Mouse (Mus musculus) right cerebral cortex, adult 18-20 months (tissue): ENCODE results near the gene Rnf213.
A peak's percentile ranks its signal among the peaks of the same experiment; 100 is the strongest.

Source experiments
- DNase-seq: peaks from one replicate; pipeline ENCODE4 v3.0.0; 2022; ENCODE audit warnings: mixed read lengths

Gene Rnf213

GRCm38 (mm10) chr11:119438776-119439175, 45.9 kb downstream of the Rnf213 start:
- no peak for DNase-seq

DNA sequence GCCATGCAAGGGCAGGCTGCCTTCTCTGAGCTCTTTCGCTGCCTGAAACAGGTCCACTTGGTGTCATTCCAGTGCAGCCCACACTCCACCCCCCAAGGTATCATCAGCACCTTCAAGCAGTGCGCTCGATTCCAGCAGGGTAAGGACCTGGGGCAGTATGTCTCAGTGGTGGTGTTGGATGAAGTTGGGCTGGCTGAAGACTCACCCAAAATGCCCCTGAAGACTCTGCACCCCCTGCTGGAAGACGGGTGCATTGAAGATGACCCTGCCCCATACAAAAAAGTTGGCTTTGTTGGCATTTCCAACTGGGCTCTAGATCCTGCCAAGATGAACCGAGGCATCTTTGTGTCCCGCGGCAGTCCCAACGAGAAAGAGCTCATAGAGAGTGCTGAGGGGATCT, 49.3 kb downstream of the Rnf213 start:
- DNase-seq = no peak

DNA sequence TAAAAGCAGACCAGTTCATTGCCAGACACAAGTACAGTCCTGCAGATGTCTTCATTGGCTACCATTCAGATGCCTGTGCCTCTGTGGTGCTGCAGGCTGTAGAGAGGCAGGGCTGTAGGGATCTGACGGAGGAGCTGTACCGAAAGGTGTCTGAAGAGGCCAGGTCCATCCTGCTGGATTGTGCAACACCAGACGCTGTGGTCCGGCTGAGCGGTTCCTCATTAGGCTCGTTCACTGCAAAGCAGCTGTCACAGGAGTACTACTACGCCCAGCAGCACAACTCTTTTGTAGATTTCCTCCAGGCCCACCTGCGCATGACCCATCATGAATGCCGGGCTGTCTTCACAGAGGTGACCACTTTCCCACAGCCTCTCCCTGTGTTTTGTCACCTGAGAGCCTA, 50.5 kb downstream of the Rnf213 start:
- no peak for DNase-seq

- DNase-seq = no peak
These were observed 63.2 kb downstream of the Rnf213 start for GRCm38 (mm10) chr11:119456097-119456496.

- DNase-seq = no peak
These were observed 85.0 kb downstream of the Rnf213 start for GRCm38 (mm10) chr11:119477876-119478275.

DNA sequence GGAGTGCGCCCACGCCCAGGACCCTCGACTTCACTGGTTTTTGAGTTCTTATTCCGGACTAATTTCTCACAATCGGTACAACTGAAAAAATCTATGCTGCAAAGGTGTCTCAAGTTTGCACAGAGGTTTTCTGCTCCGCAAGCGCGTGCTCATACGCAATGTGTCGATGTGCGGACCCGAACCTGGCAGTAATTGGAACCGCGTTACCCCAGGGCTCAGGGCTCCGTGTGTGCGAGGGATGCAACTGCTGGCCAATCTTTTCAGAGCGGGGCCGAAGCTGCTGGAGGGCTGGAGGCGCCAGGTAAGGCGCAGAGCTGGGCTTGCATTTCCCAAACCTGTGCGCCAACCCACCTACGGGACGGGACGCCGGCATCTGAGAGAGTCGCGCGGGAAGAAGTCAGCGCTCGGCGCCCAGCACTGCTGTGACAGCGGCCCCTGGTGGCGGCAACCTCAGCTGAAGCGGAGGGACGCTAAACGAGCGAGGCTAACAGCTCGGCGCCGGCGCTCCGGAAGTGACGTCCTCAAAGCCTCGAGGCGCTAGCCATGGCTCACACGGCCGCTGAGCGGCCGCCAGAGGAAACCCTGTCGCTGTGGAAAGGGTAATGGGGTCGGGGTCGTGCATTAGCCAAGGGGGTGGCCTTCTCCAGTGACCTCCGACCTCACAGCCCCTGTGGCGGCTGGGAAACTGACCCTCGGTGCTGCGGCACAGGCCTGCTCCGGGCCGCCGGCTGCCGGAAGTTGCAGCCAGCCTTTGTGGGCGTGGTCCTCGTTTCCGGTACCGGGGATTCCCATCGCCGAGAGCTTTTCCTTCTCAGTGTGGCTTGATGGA, 98.2 kb downstream of the Rnf213 start, which contains the start of gene Endov:
Gene Endov, plus strand, starts transcription at position 487 of the 829 bp plus-strand sequence.
- DNase-seq = peak; percentile 98

DNA sequence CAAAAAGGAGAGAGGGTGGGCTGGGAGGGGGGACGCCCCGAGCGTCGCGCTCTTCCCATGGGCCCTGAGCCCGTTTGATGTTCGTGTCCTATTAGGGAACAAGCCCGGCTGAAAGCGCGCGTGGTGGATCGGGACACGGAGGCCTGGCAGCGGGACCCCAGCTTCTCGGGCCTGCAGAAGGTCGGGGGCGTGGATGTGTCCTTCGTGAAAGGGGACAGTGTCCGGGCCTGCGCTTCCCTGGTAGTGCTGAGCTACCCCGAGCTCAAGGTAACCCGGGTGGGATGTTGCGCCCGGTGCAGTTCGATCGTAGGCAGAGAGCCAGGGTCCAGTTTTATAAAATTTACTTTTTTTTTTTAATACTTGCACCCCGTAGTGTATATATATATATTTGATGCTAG, 98.8 kb downstream of the Rnf213 start:
- no peak for DNase-seq

GRCm38 (mm10) chr11:119492830-119493229, 99.9 kb downstream of the Rnf213 start:
- DNase-seq = no peak

- DNase-seq = no peak
These were observed 100.6 kb downstream of the Rnf213 start for GRCm38 (mm10) chr11:119493516-119493915.

DNA sequence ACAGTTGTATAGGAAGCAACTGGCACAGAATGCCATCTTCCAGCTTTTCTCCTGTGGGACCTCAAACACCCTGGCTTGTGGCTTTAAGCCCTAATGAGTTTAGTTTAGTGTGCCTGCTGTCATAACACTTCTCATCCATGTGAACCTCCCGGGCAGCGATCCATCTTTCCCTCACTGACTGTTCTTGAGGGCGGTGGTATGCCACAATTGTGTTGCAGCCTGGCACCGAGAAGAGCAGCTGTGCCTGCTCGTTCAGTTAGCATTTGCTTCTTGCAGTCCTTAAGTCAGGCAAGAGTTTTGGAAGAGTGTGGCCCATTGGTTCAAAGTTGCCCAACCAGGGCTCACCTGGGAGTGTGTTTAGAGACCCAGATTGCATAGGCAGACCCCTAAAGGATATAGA, 103.2 kb downstream of the Rnf213 start:
- no peak for DNase-seq

DNA sequence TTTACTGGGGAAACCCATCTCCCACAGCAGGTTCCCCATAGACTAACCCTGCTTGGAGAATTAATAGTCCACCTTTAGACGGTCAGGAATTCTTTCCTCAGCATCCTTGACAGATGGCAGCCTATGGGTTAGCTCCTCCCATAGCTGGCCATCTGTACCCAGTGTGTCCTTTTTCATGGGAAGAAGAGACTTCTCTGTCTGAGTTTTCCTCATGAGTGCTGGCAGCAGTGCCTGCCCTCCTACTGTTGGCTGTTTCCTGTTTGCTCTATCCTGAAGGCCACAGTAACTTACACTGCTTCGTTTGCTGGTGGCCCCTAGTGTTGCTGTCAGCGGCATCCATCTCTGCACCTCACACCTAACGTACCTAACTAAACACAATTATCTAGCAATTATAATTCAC, 104.6 kb downstream of the Rnf213 start:
- no peak for DNase-seq

DNA sequence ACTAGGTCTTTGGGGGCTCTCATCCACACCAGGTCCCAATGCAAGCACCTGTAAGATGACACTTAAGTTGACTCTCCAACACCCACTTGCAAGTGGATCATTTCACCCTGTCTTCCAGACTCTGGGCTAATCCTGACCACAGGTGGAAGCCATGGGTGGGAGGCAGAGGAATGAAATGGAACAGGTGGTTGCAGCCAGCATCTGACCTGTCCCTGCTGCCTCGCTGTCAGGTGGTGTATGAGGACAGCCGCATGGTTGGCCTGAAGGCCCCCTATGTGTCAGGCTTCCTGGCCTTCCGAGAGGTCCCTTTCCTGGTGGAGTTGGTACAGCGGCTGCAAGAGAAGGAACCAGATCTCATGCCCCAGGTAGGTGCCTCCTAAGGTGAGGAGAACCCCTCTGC, 106.4 kb downstream of the Rnf213 start:
- no peak for DNase-seq

GRCm38 (mm10) chr11:119500011-119500410, 107.1 kb downstream of the Rnf213 start:
- no peak for DNase-seq

DNA sequence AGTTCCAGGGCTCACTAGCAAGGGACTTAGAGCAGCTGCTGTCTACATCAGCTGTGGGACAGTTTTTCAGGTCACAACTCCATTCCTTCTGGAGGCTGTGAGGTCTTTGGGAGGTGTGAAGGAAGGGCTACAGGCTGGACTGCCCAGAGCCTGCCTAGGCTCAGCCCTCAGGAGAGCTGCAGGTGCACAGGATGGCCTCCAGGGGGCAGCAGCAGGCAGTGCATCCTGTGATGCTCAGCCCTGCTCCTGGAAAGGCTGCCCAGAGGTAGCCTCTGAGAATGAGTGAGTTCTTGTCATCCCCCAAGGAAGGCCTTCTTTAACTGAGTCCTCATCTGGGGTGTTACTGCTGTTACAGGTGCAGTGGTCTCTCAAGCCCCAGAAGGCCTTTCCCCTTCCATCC, 110.8 kb downstream of the Rnf213 start:
- DNase-seq = peak; percentile 77

DNA sequence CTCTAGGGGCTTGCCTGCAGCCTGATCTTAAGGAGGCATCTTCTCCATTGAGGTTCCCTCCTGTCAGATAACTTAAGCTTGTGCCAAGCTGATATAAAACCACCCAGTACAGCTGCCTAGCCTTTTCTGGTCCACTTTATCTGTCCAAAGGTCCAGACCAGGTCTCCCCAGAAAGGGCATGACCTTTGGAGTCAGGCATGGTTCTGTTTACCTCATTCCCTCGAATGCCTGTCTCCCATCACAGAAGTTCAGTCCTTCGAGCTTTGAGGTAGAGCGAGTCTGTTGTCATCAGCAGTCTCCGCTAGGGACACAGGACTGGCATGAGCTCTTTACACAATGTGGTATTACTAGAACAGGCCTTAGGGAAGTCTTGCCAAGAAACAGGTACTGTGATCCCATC, 113.5 kb downstream of the Rnf213 start:
- DNase-seq = no peak

GRCm38 (mm10) chr11:119507772-119508171, 114.9 kb downstream of the Rnf213 start:
- DNase-seq = peak; percentile 90

DNA sequence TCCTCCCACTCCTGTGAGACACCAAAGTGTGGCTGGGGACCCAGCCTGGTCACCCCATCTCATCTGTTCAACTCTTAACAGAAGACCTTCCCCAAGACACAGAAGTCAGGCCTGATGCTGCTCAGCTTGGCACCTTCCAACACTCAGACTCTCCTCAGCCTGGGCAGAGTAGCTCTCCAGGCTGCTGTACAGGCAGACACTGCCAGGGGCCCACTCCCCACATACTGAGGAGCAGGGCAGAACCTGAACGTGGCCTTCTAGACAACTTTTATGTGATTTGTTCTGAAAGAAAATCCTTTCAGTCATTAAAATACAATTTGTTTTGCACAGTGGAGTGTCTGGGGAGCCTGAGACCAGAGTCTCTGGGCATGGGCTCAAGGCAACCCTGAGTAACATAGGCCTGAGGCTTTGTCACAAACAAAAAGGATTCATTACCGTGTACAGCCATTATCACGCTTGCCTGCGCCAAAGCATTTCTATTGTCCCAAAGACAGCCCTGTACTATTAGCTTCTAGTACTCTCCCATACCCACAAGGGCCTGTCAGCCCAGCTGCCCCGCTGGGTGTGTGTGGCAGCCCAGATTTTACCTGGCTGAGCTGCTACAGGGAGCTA, 116.4 kb downstream of the Rnf213 start:
- DNase-seq = no peak

DNA sequence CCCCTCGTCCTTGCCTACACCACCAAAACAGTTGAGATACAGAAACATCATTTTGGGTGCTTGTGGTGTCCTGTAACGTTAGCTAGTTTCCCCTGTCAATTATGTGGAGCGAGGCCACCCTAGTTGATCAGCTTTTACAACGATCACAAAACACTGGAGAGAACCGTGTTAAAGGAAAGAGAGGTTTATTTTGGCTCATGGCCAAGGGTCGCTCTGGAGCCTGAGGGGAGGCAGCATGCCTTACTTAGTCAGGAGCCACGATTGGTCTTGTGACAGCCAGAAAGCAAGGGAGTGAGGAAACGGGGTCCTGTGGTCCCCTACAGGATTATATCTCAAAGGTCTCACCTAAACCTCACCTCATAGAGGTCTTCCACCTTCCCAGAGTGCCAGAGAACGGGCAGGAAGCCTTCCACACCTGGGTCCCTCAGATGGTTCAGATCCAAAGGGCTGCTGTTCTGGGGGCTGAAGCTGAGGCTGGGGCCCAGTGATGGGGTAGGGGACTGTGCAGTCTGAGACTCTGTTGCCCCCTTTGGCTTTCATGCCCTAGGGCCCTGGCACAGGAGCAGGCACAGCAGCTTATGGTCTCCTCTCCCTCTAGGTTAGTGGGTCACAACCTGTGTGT, 120.2 kb downstream of the Rnf213 start:
- DNase-seq = no peak

- DNase-seq = no peak
These were observed 121.4 kb downstream of the Rnf213 start for GRCm38 (mm10) chr11:119514108-119514860.

DNA sequence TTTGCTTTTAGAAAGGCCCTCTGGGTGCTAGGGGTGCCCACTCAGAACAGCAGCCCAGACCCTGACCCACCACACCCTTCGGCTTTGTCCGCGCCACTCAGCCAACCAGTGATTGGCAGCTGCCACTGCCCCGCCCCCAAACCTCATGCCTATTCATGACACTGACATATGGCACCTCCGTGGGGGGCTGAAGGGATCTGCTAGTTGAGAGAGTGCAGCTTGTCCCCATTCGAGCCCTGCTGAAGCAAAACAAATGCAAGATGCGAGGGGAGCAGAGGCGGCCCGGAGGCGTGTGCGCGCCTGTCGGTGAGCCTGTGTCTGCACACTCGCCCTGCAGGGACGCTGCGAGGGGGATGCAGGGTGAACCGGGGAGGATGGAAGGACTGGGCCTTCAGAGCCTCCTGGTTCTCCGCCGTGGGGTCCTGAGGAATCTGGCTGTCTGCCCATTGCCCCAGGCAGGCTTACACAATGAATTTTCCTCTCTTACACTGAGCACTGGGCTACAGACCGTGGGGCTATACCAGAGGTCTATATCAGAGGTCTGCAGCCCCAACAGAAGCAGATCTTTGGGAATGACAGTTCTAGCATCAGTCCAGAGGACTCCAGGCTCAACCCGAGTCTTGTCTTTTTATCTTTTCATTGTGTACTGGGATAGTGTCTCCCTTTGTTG, 122.2 kb downstream of the Rnf213 start:
- peak; percentile 82 for DNase-seq

- peak; percentile 88 for DNase-seq
These were observed 123.2 kb downstream of the Rnf213 start for GRCm38 (mm10) chr11:119515823-119516676.
